Mouse (Mus musculus) G1E (cell line): ENCODE results near the gene Prkca.

Source experiments
- CTCF ChIP-seq: IDR thresholded peaks from 2 replicates; pipeline ENCODE4 v1.5.1; 2012; ENCODE audit warnings: low read depth, low read length, inconsistent platforms, mixed read lengths
- GATA1 ChIP-seq: IDR thresholded peaks from 2 replicates; pipeline ENCODE4 v1.6.1; 2012; ENCODE audit warnings: borderline replicate concordance, low read length, inconsistent platforms, mixed read lengths

GRCm38 (mm10) chr11:107950211-107950610 is 393.5 kb downstream of the Prkca start:
- TF ChIP-seq CTCF (no peak), GATA1 (no peak)
